Mouse (Mus musculus) embryonic facial prominence, embryonic 15.5 days (tissue): ENCODE results near the gene Itpr2. TPM values are rescaled to one million over a fixed set of nuclear protein-coding genes. Genes with fewer than 3 reads are reported as not detected.
A peak's percentile ranks its signal among the peaks of the same experiment; 100 is the strongest.

ENCODE experiments used
- ATAC-seq: fragments of 200-750 bp; cut with Nextera tagmentation; 2 replicates; pipeline ENCODE4 v1.8.0; 2017; ENCODE audit warnings: low read depth, moderate TSS enrichment; ENCODE audit not compliant: insufficient number of reproducible peaks, low FRiP score, low TSS enrichment
- H3K27ac ChIP-seq: fragments of 300-500 bp; sonication (generic); replicated peaks from 2 replicates; pipeline ENCODE4 v1.5.1; 2015; ENCODE audit warnings: mild to moderate bottlenecking, inconsistent platforms
- H3K27me3 ChIP-seq: fragments of 300-500 bp; sonication (generic); 2 replicates; pipeline ENCODE4 v1.6.1; 2015; ENCODE audit warnings: inconsistent platforms
- H3K36me3 ChIP-seq: fragments of 300-500 bp; sonication (generic); 2 replicates; pipeline ENCODE4 v1.6.1; 2015; ENCODE audit warnings: mild to moderate bottlenecking, inconsistent platforms
- H3K4me1 ChIP-seq: fragments of 300-500 bp; sonication (generic); 2 replicates; pipeline ENCODE4 v1.6.1; 2015; ENCODE audit warnings: inconsistent platforms
- H3K4me2 ChIP-seq: fragments of 300-500 bp; sonication (generic); replicated peaks from 2 replicates; pipeline ENCODE4 v1.6.1; 2015; ENCODE audit warnings: mild to moderate bottlenecking, inconsistent platforms
- H3K4me3 ChIP-seq: fragments of 300-500 bp; sonication (generic); replicated peaks from 2 replicates; pipeline ENCODE4 v1.5.1; 2015; ENCODE audit warnings: mild to moderate bottlenecking, inconsistent platforms
- H3K9ac ChIP-seq: fragments of 300-500 bp; sonication (generic); 2 replicates; pipeline ENCODE4 v1.6.1; 2015; ENCODE audit warnings: inconsistent platforms
- H3K9me3 ChIP-seq: fragments of 300-500 bp; sonication (generic); replicated peaks from 2 replicates; pipeline ENCODE4 v1.6.1; 2016; ENCODE audit warnings: inconsistent platforms
- WGBS: fragments of 180-500 bp; shearing (Covaris S2); methylation state at CpG from one replicate; pipeline ENCODE4 v1.1.7; 2015; 5-methylcytosine and 5-hydroxymethylcytosine counted together
- polyA plus RNA-seq: library from polyadenylated mRNA; unstranded; fragments of >200 nt; fragmentation: Nextera tagmentation; extraction: Ambion mirVana; gene quantifications from 2 replicates; pipeline ENCODE4 v1.2.1, GENCODE M21; 2015

Gene Itpr2
- polyA plus RNA-seq, 1 experiment from 2014 or later: 13.3 TPM

DNA sequence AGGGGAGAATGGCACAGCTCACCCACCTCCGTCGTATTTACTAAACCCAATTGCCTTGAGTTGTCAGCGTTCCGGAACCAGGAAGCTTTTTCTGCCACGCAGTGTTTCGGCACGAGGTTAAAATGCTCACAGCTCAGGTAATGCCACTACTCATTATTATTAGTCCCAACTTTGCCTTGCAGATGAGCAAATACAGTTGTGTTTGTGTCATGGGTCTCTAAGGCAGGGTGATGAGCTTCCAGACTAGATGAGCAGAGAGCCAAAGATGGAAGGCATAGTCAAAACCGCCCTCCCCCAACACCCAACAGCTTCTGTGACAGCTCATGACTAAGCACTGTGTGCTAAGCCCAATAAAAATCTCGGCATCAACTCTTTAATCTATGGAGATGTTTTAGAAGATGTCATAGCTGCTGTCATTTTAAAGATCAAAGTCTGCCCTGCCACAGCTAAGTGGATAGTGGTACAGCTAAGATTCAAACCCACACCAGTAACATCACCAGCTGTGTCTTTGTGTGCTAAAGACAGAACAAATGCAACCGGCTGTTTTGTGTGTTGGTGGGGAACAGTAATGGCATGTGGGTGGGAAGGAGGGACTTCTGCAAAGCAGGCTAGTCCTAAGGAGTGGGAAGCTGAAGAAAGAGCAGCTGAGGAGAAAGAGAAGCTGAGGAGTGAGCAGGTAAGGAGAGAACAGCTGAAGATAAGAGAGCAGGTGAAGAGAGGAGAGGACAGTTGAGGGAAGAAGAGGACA, 62.8 kb downstream of the Itpr2 start:
- H3K27me3 ChIP-seq: no peaks in the 10 kb centered on the region
- WGBS: 74% methylated on average over 10 of the region's 10 CpGs

DNA sequence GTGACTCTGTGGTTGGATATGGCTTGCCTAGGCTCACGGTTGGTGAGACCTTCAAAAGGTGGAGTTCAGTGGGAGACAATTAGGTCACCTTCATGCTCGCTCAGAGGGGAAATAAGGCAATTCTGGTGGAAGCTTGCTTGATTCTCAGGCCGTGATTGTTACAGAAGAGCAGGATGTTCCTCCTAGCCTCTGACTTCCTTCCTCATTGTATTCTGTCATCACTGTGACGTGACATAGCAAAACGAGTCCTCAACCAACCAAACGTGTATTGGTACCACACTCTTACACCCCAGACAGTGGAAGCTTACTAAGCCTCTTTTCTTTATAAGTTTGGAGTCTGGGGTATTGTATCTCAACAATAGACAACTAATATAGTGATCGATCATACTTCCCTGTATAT, 64.0 kb downstream of the Itpr2 start:
- no peak overlapping the region for H3K27ac ChIP-seq
- no peaks in the 10 kb centered on the region for H3K9me3 ChIP-seq
- no peaks in the 10 kb centered on the region for H3K36me3 ChIP-seq
- no peak overlapping the region for H3K9ac ChIP-seq
- H3K4me1 ChIP-seq: no peaks in the 10 kb centered on the region
- WGBS: 77% methylated on average over 7 of the region's 7 CpGs
- ATAC-seq: no peak
- no peak overlapping the region for H3K4me3 ChIP-seq
- no peak overlapping the region for H3K4me2 ChIP-seq
- no peaks in the 10 kb centered on the region for H3K27me3 ChIP-seq

More for the DNA sequence above, 62.8 kb downstream of the Itpr2 start:
- Histone ChIP-seq H3K4me1 (no peaks in the 10 kb centered on the region), H3K27ac (no peak overlapping the region), H3K4me2 (no peak overlapping the region), H3K36me3 (no peaks in the 10 kb centered on the region), H3K4me3 (no peak overlapping the region), H3K9me3 (no peaks in the 10 kb centered on the region), H3K9ac (no peak overlapping the region)
- no peak for ATAC-seq

DNA sequence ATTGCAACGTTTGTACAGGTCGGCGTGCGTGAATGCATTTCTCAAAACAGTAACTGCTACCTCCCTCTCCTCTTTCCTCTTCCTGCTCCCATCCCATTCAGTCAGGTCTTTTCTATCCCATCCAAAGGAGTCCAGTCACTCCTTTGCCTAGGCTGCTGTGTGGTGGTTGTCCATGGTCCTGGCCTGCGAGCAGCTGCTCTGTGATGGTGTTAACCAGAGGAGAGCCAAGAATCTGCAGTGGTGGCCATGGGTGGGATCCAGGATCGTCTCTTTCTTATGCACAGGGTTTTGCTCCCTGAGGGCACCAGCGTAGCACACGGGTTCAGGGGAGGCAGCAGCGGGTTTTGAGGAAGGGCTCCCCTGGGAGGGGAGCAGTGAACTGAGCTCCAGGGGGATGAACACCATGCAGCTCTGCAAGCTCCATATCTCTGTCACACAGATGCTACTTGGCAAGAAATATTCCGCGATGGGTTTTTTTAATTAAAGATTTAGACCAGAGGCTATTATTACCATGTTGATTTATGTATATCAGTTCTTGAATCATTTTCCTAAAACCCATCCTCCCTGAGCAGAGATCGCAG, 65.0 kb downstream of the Itpr2 start:
- Histone ChIP-seq H3K27ac (no peak overlapping the region), H3K27me3 (no peaks in the 10 kb centered on the region), H3K4me3 (no peak overlapping the region), H3K4me1 (no peaks in the 10 kb centered on the region), H3K36me3 (no peaks in the 10 kb centered on the region), H3K4me2 (no peak overlapping the region), H3K9ac (no peak overlapping the region), H3K9me3 (no peaks in the 10 kb centered on the region)
- WGBS: 51% methylated on average over 12 of the region's 12 CpGs
- ATAC-seq: 0 out of 2 replicates have a peak, but pooled peaks have one; percentile 29

DNA sequence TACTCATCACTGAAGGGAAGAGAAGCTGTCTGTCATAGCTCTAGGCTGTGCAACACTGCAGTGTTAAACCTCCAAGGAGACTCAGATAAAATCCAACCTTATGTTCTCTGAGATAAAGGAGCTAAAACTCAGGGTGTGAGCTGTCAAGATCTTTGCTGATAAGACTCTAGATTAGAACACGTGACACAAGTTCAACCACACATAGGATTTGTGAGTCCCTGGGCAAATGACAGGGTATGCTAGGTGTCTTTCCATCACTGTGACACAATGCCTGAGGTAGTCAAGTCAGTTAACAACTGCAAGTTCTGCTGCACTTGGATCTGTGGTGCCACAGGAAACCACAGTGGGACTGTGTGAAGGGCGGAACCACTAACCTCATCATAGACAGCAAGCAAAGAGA, 67.8 kb downstream of the Itpr2 start:
- Histone ChIP-seq H3K4me1 (peaks cover 4% of the 10 kb centered on the region; the same call in 1 of the 2 replicates), H3K4me3 (no peak overlapping the region), H3K9me3 (no peaks in the 10 kb centered on the region), H3K9ac (no peak overlapping the region), H3K4me2 (no peak overlapping the region), H3K27ac (no peak overlapping the region), H3K27me3 (no peaks in the 10 kb centered on the region), H3K36me3 (no peaks in the 10 kb centered on the region)
- 83% methylated on average over 2 of the region's 2 CpGs for WGBS
- ATAC-seq: no peak

DNA sequence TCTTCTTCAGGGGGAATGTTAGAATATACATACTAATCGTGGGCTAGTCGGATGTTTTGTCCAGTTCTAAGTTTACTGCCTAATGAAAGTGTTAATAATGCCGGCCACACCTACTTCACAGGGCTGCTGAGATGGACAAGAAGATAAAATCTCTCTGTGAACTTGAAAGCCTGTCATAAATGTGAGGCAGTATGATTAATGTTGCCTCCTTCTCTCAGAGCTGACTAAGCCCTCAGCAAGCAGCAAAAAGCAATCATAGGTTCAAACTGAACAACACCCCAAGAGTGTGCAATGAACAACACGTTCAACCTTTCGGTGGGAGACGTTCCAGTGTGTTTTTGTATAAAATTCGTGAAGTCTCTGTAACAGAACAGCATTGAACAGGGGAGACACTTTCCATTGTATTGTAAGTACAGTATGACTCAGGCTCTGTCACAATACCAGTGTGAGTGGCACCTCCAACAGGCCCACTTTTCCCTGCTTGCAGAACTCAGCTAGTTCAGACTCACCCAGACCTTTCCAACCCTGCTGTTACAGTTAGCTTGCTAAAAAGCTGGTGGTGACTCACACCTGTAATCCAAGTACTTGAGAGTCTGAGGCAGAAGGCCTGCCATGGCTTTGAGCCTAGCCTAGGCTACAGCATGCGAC, 69.7 kb downstream of the Itpr2 start:
- H3K4me3 ChIP-seq: no peak overlapping the region
- no peak for ATAC-seq
- peaks cover 4% of the 10 kb centered on the region; the same call in 1 of the 2 replicates for H3K4me1 ChIP-seq
- H3K9me3 ChIP-seq: no peaks in the 10 kb centered on the region
- WGBS: 77% methylated on average over 8 of the region's 8 CpGs
- H3K27ac ChIP-seq: no peak overlapping the region
- H3K9ac ChIP-seq: no peak overlapping the region
- no peaks in the 10 kb centered on the region for H3K36me3 ChIP-seq
- H3K4me2 ChIP-seq: no peak overlapping the region
- H3K27me3 ChIP-seq: no peaks in the 10 kb centered on the region

DNA sequence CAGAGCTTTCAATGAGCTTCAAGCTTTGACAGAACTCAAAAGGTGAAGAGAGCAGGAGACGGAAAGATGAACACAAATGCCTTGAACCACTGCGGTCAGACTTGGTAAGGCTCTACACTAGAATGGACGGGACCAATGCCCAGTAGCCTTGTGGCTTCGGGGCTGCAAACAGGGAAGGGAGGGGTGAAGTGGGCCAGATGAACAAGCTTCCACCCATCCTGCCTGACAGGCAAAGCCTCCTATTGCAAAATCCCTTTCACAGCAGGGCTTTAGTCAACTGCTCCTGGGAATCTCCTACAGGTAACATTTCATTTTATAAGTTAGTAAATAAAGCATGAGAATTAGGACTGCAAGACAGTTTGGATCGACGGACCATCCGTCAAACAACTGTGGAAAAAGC, 70.2 kb downstream of the Itpr2 start:
- Histone ChIP-seq H3K9me3 (no peaks in the 10 kb centered on the region), H3K27me3 (no peaks in the 10 kb centered on the region), H3K27ac (no peak overlapping the region), H3K4me3 (no peak overlapping the region), H3K4me2 (no peak overlapping the region), H3K36me3 (no peaks in the 10 kb centered on the region), H3K4me1 (peaks cover 4% of the 10 kb centered on the region; the same call in 1 of the 2 replicates), H3K9ac (no peak overlapping the region)
- 71% methylated on average over 7 of the region's 7 CpGs for WGBS
- no peak for ATAC-seq

DNA sequence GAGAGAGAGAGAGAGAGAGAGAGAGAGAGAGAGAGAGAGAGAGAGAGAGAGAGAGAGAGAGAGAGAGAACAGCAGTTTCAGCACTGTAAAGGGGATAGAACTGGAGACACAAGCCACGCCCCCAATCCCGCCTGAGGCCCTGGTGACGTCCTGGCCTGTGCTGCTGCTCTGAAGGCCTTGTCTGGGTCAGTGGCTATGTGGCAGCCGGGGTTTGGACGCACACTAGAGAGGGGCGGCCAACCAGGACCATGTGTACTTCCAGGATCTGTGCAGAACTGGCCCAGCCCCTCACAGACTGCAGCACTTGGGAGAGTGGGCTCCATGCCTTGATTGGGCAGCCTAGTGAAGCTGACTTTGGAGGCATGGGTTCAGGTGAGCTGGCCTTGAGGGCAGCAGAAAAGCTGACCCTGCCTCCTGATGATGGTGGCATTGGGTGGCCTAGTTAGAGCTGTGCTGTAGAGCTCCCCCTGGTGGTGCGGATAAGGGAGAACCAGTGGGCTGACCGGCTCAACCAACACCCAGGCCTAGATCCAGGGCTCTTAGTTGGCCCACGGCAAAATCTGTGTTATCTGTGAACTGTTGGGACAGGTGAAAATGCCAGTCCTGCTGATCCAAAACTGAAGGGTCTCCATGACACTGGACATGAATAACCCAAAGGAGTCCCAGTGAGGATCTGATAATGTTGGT, 72.2 kb downstream of the Itpr2 start:
- Histone ChIP-seq H3K4me2 (no peak overlapping the region), H3K27me3 (no peaks in the 10 kb centered on the region), H3K4me3 (no peak overlapping the region), H3K9ac (no peak overlapping the region), H3K4me1 (peaks cover 4% of the 10 kb centered on the region; the same call in 1 of the 2 replicates), H3K27ac (no peak overlapping the region), H3K9me3 (no peaks in the 10 kb centered on the region), H3K36me3 (no peaks in the 10 kb centered on the region)
- 49% methylated on average over 9 of the region's 9 CpGs for WGBS
- peak; percentile 49; the same call in 1 of the 2 replicates for ATAC-seq

DNA sequence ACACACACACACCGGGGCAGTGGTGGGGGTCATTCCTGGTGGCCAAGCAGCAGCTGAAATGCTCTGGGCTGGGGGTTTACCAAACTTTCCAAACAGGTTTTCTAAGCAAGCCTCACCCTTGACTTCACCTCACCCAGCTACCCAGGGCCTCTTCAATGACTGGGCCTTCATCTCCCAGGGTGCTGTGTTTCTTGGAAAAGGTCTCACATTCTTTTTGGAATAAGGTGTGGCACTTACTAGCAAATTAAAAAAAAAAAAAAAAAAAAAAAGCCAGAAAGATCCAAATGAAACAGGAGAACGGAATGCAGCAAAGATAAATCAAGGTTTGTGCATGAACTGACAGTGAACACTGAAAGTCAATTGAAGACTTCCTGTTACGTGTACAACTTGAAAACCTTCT, 77.2 kb downstream of the Itpr2 start:
- Histone ChIP-seq H3K4me3 (no peak overlapping the region), H3K36me3 (no peaks in the 10 kb centered on the region), H3K27ac (no peak overlapping the region), H3K9me3 (no peaks in the 10 kb centered on the region), H3K9ac (no peak overlapping the region), H3K27me3 (no peaks in the 10 kb centered on the region), H3K4me1 (no peaks in the 10 kb centered on the region), H3K4me2 (no peak overlapping the region)
- no peak for ATAC-seq
- WGBS: 77% methylated on average over 3 of the region's 3 CpGs

DNA sequence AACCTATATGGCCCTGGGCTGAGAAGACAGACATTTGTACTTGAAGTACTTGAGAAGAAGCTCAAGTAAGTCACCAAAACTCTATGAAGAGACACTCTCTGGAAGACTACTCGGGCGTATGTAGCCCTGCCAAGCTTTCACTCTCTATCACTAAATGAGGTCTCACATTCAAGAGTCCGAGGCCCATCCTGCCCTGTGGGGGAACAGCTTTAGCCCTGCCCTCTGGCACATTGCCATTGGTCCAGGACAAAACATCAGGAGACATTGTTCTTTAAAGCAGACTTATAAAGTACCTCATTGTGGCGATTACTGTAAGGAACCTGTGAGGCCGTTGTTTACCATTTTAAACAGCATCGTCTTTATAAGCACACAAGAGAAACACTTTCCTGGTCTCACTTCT, 77.7 kb downstream of the Itpr2 start:
- Histone ChIP-seq H3K4me1 (no peaks in the 10 kb centered on the region), H3K27me3 (no peaks in the 10 kb centered on the region), H3K9ac (no peak overlapping the region), H3K9me3 (no peaks in the 10 kb centered on the region), H3K27ac (no peak overlapping the region), H3K4me3 (no peak overlapping the region), H3K4me2 (no peak overlapping the region), H3K36me3 (no peaks in the 10 kb centered on the region)
- no peak for ATAC-seq
- 68% methylated on average over 6 of the region's 6 CpGs for WGBS

DNA sequence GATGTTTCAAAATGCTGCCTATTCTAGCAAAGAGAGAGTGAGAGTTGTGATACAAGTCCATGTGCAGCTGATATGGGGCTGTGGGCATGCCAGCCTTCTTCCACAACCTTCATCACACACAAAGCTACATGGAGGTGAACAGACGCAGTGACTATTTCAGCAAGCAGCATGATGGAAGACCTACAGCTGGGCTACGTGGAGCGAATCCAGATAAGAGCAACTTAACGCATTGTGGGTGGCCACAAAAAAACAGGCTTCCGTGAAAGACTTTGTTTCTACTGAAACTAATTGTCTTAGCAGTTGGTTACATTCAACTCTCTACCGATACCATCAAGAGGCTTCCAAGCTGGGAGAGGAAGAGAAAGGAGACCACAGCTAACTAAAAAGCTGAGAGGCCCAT, 81.3 kb downstream of the Itpr2 start:
- no peaks in the 10 kb centered on the region for H3K36me3 ChIP-seq
- no peak overlapping the region for H3K4me3 ChIP-seq
- no peak overlapping the region for H3K4me2 ChIP-seq
- H3K27me3 ChIP-seq: no peaks in the 10 kb centered on the region; the same call in 1 of the 2 replicates
- H3K9me3 ChIP-seq: no peaks in the 10 kb centered on the region
- no peak for ATAC-seq
- no peak overlapping the region for H3K27ac ChIP-seq
- H3K4me1 ChIP-seq: no peaks in the 10 kb centered on the region
- WGBS: 60% methylated on average over 6 of the region's 6 CpGs
- no peak overlapping the region for H3K9ac ChIP-seq

DNA sequence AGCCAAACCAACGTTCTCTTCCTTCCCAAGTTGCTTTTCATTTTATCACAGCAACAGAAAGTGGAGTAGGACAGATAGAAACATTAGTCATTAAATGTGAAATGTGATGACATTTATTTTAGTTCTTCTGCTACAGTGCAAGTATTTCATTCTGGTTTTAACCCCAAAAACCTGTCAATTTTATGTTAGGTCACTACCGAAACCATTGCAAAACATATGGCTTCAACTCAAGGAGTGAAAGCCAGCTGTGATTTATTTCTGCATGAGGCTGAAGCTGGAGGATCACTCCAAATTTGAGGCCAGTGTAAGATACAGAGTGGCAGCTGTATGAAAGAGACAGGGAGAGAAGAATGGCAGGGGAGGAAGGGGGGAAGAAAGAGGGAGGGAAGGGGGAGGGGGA, 85.6 kb downstream of the Itpr2 start:
- peaks cover 6% of the 10 kb centered on the region for H3K4me1 ChIP-seq
- no peak overlapping the region for H3K4me3 ChIP-seq
- no peaks in the 10 kb centered on the region; the same call in 1 of the 2 replicates for H3K27me3 ChIP-seq
- WGBS: 64% methylated on average over 2 of the region's 2 CpGs
- ATAC-seq: no peak
- H3K4me2 ChIP-seq: no peak overlapping the region
- no peaks in the 10 kb centered on the region for H3K36me3 ChIP-seq
- no peaks in the 10 kb centered on the region for H3K9me3 ChIP-seq
- H3K27ac ChIP-seq: no peak overlapping the region
- H3K9ac ChIP-seq: no peak overlapping the region
